Mouse (Mus musculus) cerebellum, adult 11-12 months (tissue): ENCODE measurements at regions not wholly inside any gene's neighbourhood (a gene's known extent, or its start where the extent isn't known, plus 50 kb on each side); places are given as distances from the start of the nearest gene placed in this dataset.
"Not testable (repeated sequence)": the region's sequence is repeated elsewhere in the genome, so short reads cannot be mapped to it uniquely, and the experiment has no call there.

ENCODE experiments used
- DNase-seq: peaks from one replicate; pipeline ENCODE4 v3.0.0; 2022

DNA sequence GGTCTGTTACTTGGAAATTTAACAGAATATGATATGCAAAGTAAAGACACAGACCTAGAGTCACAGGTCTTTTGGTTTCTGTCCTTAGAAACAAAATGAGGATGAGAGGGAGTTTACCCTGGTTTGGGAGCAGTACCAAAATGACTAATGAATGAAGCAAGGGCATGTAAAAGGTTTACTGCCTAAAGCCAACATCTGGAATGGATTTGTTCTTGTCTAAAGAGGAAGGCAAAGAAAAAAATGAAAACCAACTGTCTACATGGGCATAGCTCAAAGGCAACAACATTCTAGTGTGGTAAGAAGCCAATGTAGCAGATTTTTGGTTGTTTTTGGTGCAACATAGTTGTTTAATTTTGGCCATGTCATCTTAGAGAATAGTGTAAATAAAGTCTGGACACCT lies 203.5 kb upstream of the Diaph2 start:
- no peak for DNase-seq

DNA sequence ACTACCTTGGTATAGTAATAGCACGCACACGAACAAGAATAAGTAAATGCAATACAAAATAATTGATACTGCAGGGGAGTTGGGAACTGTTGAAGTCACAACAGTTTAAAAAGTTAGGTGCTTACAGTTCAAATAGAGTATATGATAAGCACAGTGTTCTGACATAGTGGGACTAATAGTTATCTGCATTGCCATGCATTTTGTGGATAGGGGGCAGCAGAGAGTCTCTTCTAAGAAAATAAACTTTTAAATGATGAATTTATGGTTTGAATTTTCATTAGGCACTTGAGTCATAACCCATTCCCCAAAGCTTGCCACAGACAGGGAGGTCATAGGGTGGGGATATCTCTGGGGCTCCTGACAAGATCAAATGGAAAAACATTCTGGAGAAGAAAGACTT lies 201.9 kb upstream of the Diaph2 start:
- DNase-seq: no peak

DNA sequence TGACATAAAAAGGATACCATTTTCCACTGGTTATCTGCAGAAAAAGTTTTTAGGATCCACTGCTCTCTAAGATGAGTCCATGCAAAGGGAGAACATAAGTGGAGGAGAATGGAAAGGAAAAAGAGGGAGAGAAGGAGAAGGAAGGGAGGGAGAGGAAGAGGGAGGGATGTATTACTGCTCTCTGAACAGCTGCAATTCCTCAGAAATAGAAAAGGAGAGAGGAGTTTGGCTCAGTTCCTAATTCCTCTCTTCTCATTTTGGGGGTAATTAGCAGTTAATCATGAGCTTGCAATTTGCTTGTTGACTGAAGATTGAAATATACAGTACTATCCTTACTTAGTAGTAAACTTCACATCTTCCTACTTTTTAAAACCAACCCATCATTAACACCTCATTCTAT lies 193.5 kb upstream of the Diaph2 start:
- no peak for DNase-seq

DNA sequence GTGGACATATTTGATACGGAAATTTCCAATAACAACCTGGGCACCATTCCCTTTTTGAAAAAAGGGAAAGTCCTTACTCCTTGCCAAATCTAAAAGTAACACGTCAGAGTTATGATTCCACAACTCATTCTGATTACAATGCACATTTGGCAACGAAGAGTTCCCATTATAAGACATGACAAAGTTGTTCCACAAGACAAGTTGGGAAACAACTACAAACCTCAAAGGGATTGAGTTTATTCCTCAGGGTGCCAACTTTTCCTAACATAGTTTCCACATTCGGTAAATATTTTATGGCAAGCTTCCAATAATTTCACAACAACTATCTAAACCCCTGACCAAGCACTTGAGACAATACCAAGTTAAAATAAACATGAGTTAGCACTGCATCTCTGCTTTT lies 150.1 kb upstream of the Diaph2 start:
- no peak for DNase-seq

DNA sequence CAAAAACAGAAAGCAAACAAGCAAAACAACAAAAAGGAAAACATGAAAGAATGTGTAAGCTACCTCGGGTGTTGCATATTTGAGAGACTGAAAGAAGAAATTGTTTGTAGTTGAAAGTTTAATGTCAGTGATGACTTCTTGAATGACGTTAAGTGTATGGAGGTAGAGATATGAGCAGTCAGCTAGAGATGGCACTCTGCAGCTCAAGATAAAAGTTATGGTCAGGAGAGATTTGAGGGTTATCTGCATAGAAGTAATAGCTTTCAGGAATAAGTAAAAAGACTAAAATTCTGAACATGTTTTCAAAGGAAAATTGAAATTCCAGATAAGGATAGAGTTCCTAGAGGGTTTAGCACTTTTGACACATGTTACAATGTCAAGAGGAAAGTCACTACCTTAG lies 141.7 kb upstream of the Diaph2 start:
- DNase-seq: no peak

DNA sequence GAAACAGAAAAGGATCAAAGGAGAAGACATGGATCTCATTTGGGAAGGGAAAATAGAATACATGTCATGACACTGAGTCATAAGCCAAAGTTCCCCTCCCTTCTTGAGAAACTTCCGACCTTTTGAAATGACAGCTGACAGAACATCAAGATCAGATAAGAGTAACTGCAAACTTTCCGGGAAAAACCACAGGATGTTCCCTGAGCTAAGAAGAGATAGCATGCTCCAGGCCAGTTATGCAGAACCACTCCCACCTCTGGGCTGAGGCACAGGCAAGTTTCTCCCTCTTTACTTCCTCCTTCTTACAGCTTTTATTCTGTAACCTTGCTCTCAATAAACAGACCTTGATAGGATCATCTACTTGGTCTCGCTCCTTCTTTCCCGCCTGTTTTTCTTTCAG lies 138.0 kb upstream of the Diaph2 start:
- DNase-seq: not testable (repeated sequence)

DNA sequence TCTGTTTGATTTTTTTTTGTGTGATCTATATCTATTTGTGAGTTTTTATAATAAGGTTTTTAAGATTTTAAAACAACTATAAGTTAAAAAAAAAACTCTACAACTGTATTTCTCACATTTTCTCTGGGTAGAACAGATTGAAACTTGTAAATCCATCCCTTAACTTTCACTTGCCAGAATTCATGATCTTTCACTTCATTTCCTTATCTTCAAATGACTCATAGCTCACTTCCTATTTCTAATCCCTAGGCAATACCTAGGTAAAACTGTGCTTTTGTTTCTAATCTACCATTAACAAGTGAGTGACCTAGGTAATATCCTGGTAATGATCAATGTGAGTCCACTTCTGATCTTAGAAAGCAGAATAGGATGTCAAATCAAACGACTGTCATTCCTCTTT lies 112.5 kb upstream of the Diaph2 start:
- DNase-seq: no peak

DNA sequence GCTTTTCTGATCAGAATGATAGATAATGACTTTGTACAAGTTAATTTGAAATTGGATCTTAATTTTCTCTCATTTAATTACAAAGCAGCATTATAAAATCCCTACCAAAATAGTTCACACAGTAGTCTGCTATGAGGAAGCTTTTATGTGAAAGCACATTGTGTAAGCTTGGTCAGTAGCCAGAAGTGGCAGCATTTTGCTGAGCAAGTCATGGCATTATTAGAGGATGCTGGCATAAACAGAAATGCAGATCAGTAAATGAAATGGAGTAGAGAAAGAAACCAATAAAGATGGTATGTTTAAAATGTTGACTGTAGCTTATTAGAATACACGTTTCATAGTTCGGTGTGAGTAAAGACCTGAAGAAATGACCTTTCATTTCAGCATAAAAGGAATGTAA lies 104.4 kb upstream of the Diaph2 start:
- no peak for DNase-seq

DNA sequence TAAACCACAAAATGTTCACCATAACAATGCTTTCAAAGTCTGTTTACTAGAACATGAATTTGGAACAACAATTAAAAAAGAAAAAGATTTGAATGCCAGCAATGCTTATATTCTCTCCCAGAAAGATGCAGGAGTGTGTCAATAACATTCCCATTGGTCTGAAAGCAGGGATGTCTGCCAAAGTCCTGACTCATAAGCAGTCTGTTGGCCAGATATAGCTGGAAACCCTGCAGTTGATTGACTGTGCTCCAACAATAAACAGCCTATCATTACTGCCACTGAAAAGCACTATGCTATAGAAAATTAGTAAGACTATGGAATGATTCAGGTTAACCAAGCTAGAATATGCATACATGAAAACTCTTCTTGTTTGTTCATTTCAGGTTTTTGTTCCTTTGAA lies 92.6 kb upstream of the Diaph2 start:
- peak; percentile 57 for DNase-seq

DNA sequence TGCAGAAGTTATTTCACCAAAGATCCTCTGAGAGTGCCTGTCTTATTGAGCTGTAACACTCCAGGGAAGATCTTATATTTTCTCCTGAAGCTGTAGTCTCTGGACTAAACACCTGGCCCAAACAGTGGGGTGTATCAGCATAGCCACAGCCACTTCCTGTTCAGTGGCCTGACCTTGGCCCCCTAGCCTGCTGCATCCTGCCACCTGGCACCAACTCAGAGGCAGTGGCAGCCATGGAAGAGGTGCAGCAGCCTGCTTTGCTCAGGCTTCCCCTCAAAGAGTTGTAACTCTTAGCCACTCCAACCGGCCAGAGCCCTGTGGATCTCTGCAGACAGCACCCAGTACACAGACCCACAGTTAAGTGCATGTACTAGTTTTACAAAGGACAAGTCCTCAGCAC lies 58.9 kb upstream of the Diaph2 start:
- DNase-seq: no peak
